Mouse (Mus musculus) left cerebral cortex, postnatal 10 days (tissue): ENCODE measurements around the gene Baiap2l2. TPM values are rescaled to one million over a fixed set of nuclear protein-coding genes. Genes with fewer than 3 reads are reported as not detected.
"Not testable (repeated sequence)": the region's sequence is repeated elsewhere in the genome, so short reads cannot be mapped to it uniquely, and the experiment has no call there.

ENCODE experiments used
- DNase-seq, 2 experiments: peaks; one replicate each; pipeline ENCODE4 v3.0.0; 2021 to 2022; ENCODE audit warnings: low spot score in 2 of 2, mixed read lengths in 1 of 2; ENCODE audit errors: extremely low spot score in 1 of 2
- intact Hi-C: fragments of 180-260 bp; cut with DNase I; formaldehyde crosslinking; loops from one replicate; pipeline ENCODE4 v1.15.1; 2025
- total RNA-seq, 2 experiments: library from RNA; stranded (reverse); gene quantifications; 2 replicates each; pipeline ENCODE4 v1.2.3; 2021

Gene Baiap2l2
- total RNA-seq, 2 experiments from 2014 or later: 7.0 to 9.1 TPM

GRCm38 (mm10) chr15:79235268-79235667, 50.1 kb downstream of the Baiap2l2 start:
- DNase-seq: peak in 1 of 2 experiments; percentile 33
- intact Hi-C loops: loop anchor here (10.0 kb wide), 1 partner anchor 300 kb away; no protein-coding TSS in a partner anchor

- peak; percentile 78 to 92 for DNase-seq
- intact Hi-C loops: no loop called here
These were observed 56.1 kb downstream of the Baiap2l2 start, which contains the start of the genes Pick1 and Gm49486 for GRCm38 (mm10) chr15:79229058-79229821. TSS of gene Pick1 (plus strand) at chr15:79229173. TSS of gene Gm49486 (plus strand) at chr15:79229391.

DNA sequence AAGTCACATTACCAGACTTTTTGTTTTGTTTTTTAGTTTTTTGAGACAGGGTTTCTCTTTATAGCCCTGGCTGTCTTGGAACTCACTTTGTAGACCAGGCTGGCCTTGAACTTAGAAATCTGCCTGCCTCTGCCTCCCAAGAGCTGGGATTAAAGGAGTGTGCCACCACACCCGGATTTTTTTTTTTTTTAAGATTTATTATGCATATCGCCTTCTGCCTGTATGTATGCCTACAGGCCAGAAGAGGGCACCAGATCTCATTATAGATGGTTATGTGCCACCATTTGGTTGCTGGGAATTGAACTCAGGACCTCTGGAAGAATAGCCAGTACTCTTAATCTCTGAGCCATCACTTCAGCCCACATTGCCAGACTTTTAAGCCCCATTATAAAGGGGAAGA, 59.6 kb downstream of the Baiap2l2 start:
- DNase-seq, intact Hi-C loops: not testable (repeated sequence)

- DNase-seq: peak; percentile 79 to 81
- intact Hi-C loops: no loop called here
These were observed 60.7 kb downstream of the Baiap2l2 start for GRCm38 (mm10) chr15:79224685-79225084.

DNA sequence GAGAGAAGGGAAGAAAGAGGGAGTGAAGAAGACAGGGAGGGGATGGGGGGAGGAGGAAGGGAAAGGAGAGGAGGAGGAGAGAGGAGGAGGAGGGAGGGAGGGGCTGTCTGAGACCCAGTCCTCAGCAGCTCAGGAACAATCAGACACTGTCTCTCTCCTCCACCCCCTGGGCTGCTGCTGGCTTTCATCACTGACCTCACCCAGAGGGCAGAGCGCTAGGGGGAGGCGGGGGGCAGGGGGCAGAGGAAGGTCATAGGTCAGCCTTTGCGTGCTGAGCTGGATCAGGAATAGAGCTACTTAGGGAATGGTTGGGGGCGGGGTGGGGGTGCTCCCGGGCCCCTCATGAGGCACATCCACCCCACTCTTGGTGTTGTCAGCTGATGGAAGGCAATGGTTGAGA, 61.7 kb downstream of the Baiap2l2 start:
- DNase-seq: no peak
- intact Hi-C loops: no loop called here

GRCm38 (mm10) chr15:79219572-79219971, 65.8 kb downstream of the Baiap2l2 start:
- no peak for DNase-seq
- intact Hi-C loops: no loop called here

- no peak for DNase-seq
- intact Hi-C loops: no loop called here
These were observed 69.1 kb downstream of the Baiap2l2 start for GRCm38 (mm10) chr15:79216191-79216590.

- intact Hi-C loops: no loop called here
These were observed 71.7 kb downstream of the Baiap2l2 start for GRCm38 (mm10) chr15:79213591-79213990.

DNA sequence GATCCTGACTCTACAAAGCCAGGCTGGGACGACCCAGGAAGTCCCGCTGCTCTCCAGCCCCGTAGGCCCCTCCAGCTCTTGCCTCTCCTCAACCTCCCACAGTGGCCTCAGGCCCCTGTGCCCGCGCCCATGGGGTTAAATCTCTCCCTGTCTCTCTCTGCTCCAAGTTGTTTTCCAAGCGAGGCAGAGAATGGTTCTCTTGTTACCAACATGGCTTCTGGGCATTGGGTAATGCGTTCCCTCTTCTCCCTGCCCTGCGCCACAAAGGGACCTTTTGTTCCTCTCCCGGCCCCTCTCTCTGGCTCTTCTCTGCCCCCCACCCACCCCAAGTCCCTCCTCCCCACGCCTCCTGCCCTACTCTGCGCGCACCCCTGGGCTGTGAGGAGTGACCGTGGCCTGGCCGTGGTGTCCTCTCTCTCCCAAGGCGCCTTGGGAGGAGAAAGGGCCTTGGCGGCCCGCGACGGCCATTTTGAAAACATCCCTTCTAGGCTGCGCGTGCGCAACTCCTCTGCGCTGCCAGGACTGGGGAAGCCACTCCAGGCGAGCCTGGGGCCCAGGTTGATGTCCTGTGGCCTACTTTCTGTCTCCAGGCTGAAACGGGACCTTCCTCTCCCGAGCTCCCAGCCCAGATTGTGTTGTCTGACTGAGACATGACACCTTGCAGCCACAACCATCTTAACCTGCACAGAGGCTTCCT, 72.4 kb downstream of the Baiap2l2 start:
- intact Hi-C loops: no loop called here
- DNase-seq: peak in 1 of 2 experiments; percentile 57

More at GRCm38 (mm10) chr15:79213591-79213990, 71.7 kb downstream of the Baiap2l2 start:
- DNase-seq: no peak

DNA sequence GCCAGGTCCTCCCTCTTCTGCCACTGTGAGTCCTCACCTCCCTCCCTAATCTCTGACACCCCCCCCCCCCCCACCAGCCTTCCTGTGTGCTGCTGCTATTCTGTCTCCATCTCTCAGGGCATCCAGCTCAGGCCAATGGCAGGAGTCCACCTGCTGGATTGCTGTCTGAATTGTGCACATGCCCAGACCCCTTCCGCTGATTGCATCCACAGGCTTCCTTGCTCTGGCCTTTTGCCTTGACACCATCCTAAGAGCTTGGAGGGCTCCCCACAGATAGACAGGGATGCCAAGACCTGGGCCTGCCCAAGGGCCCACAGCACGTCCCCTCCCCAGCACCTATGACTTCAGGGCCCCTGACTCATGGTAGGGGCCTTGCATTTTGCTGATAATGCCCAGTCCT, 75.0 kb downstream of the Baiap2l2 start:
- no peak for DNase-seq
- intact Hi-C loops: no loop called here

GRCm38 (mm10) chr15:79208758-79209439, 76.4 kb downstream of the Baiap2l2 start:
- intact Hi-C loops: no loop called here
- peak in 1 of 2 experiments; percentile 53 for DNase-seq

GRCm38 (mm10) chr15:79208211-79208610, 77.1 kb downstream of the Baiap2l2 start:
- intact Hi-C loops: no loop called here
- DNase-seq: no peak

Other genes starting within 250 kb of the Baiap2l2 start
- gene Galr3, start 243.7 kb downstream of the Baiap2l2 start, total RNA-seq: under 1 TPM; 0.36 to 0.45 TPM
- gene Ankrd54, start 222.6 kb downstream of the Baiap2l2 start, total RNA-seq: 10 to 100 TPM; 17.9 to 20.1 TPM
- gene Eif3l, start 210.4 kb downstream of the Baiap2l2 start, total RNA-seq: 100 to 1,000 TPM in 1 of 2 experiments, 10 to 100 TPM in 1; 95.5 to 100 TPM
- gene Micall1, start 176.6 kb downstream of the Baiap2l2 start, total RNA-seq: 10 to 100 TPM; 31.4 to 34.0 TPM
- gene Polr2f, start 144.5 kb downstream of the Baiap2l2 start, total RNA-seq: 100 to 1,000 TPM; 123 to 124 TPM
- 10 to 100 TPM; 12.2 to 16.5 TPM for gene 1700088E04Rik, start 144.3 kb downstream of the Baiap2l2 start, total RNA-seq
- 10 to 100 TPM; 22.5 to 27.0 TPM for gene Sox10, start 120.3 kb downstream of the Baiap2l2 start, total RNA-seq
- gene Pick1, start 56.4 kb downstream of the Baiap2l2 start, total RNA-seq: 10 to 100 TPM; 53.9 to 59.1 TPM
- gene Gm49486, start 56.1 kb downstream of the Baiap2l2 start, total RNA-seq: 1 to 10 TPM; 1.3 to 1.8 TPM
- gene Slc16a8, start 30.8 kb downstream of the Baiap2l2 start, total RNA-seq: under 1 TPM in 1 of 2 experiments, not detected in 1; 0.19 TPM
- gene Pla2g6, start 42.9 kb upstream of the Baiap2l2 start, total RNA-seq: 10 to 100 TPM; 21.9 to 22.3 TPM
- 1 to 10 TPM; 1.3 to 3.1 TPM for gene Maff, start 61.1 kb upstream of the Baiap2l2 start, total RNA-seq
- 10 to 100 TPM; 51.2 to 54.0 TPM for gene Tmem184b, start 118.0 kb upstream of the Baiap2l2 start, total RNA-seq
- 100 to 1,000 TPM; 181 to 198 TPM for gene Csnk1e, start 170.0 kb upstream of the Baiap2l2 start, total RNA-seq
- gene Kcnj4, start 219.7 kb upstream of the Baiap2l2 start, total RNA-seq: 100 to 1,000 TPM; 116 to 124 TPM
- 1 to 10 TPM; 1.4 to 1.6 TPM for gene Kdelr3, start 230.9 kb upstream of the Baiap2l2 start, total RNA-seq